Mouse (Mus musculus): ENCODE data around the gene Sln.
A peak's percentile ranks its signal among the peaks of the same experiment; 100 is the strongest.

The Sln gene

GRCm38 (mm10) chr9:53849864-53850263, at the start of gene Sln:
Gene Sln (plus strand): TSS chr9:53850164.
- no peak for DNase-seq (ENCODE audit: low spot score in 2 of 2)

- DNase-seq (ENCODE audit: low spot score in 2 of 2): no peak
Observed at GRCm38 (mm10) chr9:53802921-53803320, 47.0 kb upstream of the Sln start.

GRCm38 (mm10) chr9:53806496-53807086, 43.4 kb upstream of the Sln start:
- no peak for DNase-seq (ENCODE audit: low spot score in 2 of 2)

GRCm38 (mm10) chr9:53813418-53813817, 36.5 kb upstream of the Sln start:
- DNase-seq (ENCODE audit: low spot score in 2 of 2): no peak

GRCm38 (mm10) chr9:53818760-53819159, 31.2 kb upstream of the Sln start:
- DNase-seq (ENCODE audit: low spot score in 2 of 2): peak; percentile 48 to 66

- DNase-seq (ENCODE audit: low spot score in 2 of 2): peak in 1 of 2 experiments; percentile 33
Observed at GRCm38 (mm10) chr9:53825318-53825717, 24.6 kb upstream of the Sln start.

GRCm38 (mm10) chr9:53829081-53829865, 20.7 kb upstream of the Sln start:
- DNase-seq (ENCODE audit: low spot score in 2 of 2): peak; percentile 72 to 76

GRCm38 (mm10) chr9:53829866-53830209, 20.1 kb upstream of the Sln start:
- DNase-seq (ENCODE audit: low spot score in 2 of 2): no peak

GRCm38 (mm10) chr9:53835039-53835438, 14.9 kb upstream of the Sln start:
- DNase-seq (ENCODE audit: low spot score in 2 of 2): no peak

- DNase-seq (ENCODE audit: low spot score in 2 of 2): no peak
Observed at GRCm38 (mm10) chr9:53835976-53836375, 14.0 kb upstream of the Sln start.

GRCm38 (mm10) chr9:53838816-53839215, 11.1 kb upstream of the Sln start:
- DNase-seq (ENCODE audit: low spot score in 2 of 2): no peak

GRCm38 (mm10) chr9:53848548-53848947, 1.4 kb upstream of the Sln start:
- peak in 1 of 2 experiments; percentile 40 for DNase-seq (ENCODE audit: low spot score in 2 of 2)

- DNase-seq (ENCODE audit: low spot score in 2 of 2): no peak
Observed at GRCm38 (mm10) chr9:53852158-53852557, 2.2 kb downstream of the Sln start.

- no peak for DNase-seq (ENCODE audit: low spot score in 2 of 2)
Observed at GRCm38 (mm10) chr9:53853672-53854071, 3.7 kb downstream of the Sln start.

GRCm38 (mm10) chr9:53854525-53854924, 4.6 kb downstream of the Sln start:
- no peak for DNase-seq (ENCODE audit: low spot score in 2 of 2)

GRCm38 (mm10) chr9:53857864-53858263, 7.9 kb downstream of the Sln start:
- DNase-seq (ENCODE audit: low spot score in 2 of 2): no peak

GRCm38 (mm10) chr9:53873239-53873638, 23.3 kb downstream of the Sln start:
- DNase-seq (ENCODE audit: low spot score in 2 of 2): no peak

GRCm38 (mm10) chr9:53877423-53877822, 27.5 kb downstream of the Sln start:
- DNase-seq (ENCODE audit: low spot score in 2 of 2): no peak

GRCm38 (mm10) chr9:53883588-53884280, 33.8 kb downstream of the Sln start:
- peak in 1 of 2 experiments; percentile 40 for DNase-seq (ENCODE audit: low spot score in 2 of 2)

- peak; percentile 81 to 85 for DNase-seq (ENCODE audit: low spot score in 2 of 2)
Observed at GRCm38 (mm10) chr9:53890075-53890474, 40.1 kb downstream of the Sln start.

- no peak for DNase-seq (ENCODE audit: low spot score in 2 of 2)
Observed at GRCm38 (mm10) chr9:53895827-53896226, 45.9 kb downstream of the Sln start.

GRCm38 (mm10) chr9:53899836-53900235, 49.9 kb downstream of the Sln start:
- peak; percentile 58 to 63 for DNase-seq (ENCODE audit: low spot score in 2 of 2)

All from right cerebral cortex, postnatal 10 days (tissue).